Mouse (Mus musculus) lung, postnatal 0 days (tissue): ENCODE measurements around the gene Cpe. TPM values are rescaled to one million over a fixed set of nuclear protein-coding genes. Genes with fewer than 3 reads are reported as not detected.

Experiments used
- ATAC-seq: fragments of 200-750 bp; cut with Nextera tagmentation; 2 replicates; pipeline ENCODE4 v1.8.0; 2017; ENCODE audit warnings: moderate library complexity
- DNase-seq: peaks from one replicate; pipeline ENCODE4 v3.0.0-alpha.2; 2016; ENCODE audit warnings: low spot score
- H3K27ac ChIP-seq: fragments of 300-500 bp; sonication (generic); 2 replicates; pipeline ENCODE4 v1.5.1; 2014; ENCODE audit warnings: antibody characterized with exemption, mild to moderate bottlenecking, low read length, mixed read lengths
- H3K27me3 ChIP-seq: fragments of 300-500 bp; sonication (generic); replicated peaks from 2 replicates; pipeline ENCODE4 v1.6.1; 2014; ENCODE audit warnings: low read length, mixed read lengths; ENCODE audit not compliant: insufficient read depth
- H3K36me3 ChIP-seq: fragments of 300-500 bp; sonication (generic); 2 replicates; pipeline ENCODE4 v1.6.1; 2014; ENCODE audit warnings: low read length, mixed read lengths; ENCODE audit not compliant: insufficient read depth
- H3K4me1 ChIP-seq: fragments of 300-500 bp; sonication (generic); 2 replicates; pipeline ENCODE4 v1.6.1; 2014; ENCODE audit warnings: antibody characterized with exemption, low read depth, low read length, mixed read lengths; ENCODE audit not compliant: insufficient read depth
- H3K4me2 ChIP-seq: fragments of 300-500 bp; sonication (generic); replicated peaks from 2 replicates; pipeline ENCODE4 v1.6.1; 2014; ENCODE audit warnings: low read depth, mild to moderate bottlenecking, low read length, moderate library complexity, mixed read lengths
- H3K4me3 ChIP-seq: fragments of 300-500 bp; sonication (generic); 2 replicates; pipeline ENCODE4 v1.5.1; 2014; ENCODE audit warnings: low read depth, low read length
- H3K9ac ChIP-seq: fragments of 300-500 bp; sonication (generic); replicated peaks from 2 replicates; pipeline ENCODE4 v1.6.1; 2014; ENCODE audit warnings: low read depth, mild to moderate bottlenecking
- H3K9me3 ChIP-seq: fragments of 300-500 bp; sonication (generic); 2 replicates; pipeline ENCODE4 v1.6.1; 2016; ENCODE audit warnings: low read length, mixed read lengths
- CTCF ChIP-seq: IDR thresholded peaks from 2 replicates; pipeline ENCODE4 v1.5.1; 2016; ENCODE audit warnings: antibody characterized with exemption, mild to moderate bottlenecking
- EP300 ChIP-seq: IDR thresholded peaks from 2 replicates; pipeline ENCODE4 v1.6.1; 2016; ENCODE audit warnings: antibody characterized with exemption, mild to moderate bottlenecking, control low read depth
- WGBS: fragments of 180-500 bp; shearing (Covaris S2); extraction: QIAGEN DNeasy Blood & Tissue Kit; methylation state at CpG from one replicate; pipeline ENCODE4 v1.1.7; 2014; 5-methylcytosine and 5-hydroxymethylcytosine counted together
- polyA plus RNA-seq: library from polyadenylated mRNA; unstranded; fragments of >200 nt; fragmentation: Nextera tagmentation; extraction: Ambion mirVana; gene quantifications from 2 replicates; pipeline ENCODE4 v1.2.1, GENCODE M21; 2015

The Cpe gene
- polyA plus RNA-seq, 1 experiment from 2014 or later: 35.3 TPM

GRCm38 (mm10) chr8:64707481-64707880 lies 14.6 kb upstream of the Cpe start:
- Histone ChIP-seq H3K9me3 (no peaks in the 10 kb centered on the region), H3K36me3 (no peaks in the 10 kb centered on the region), H3K27ac (no peak overlapping the region), H3K4me3 (no peak overlapping the region), H3K4me1 (no peaks in the 10 kb centered on the region), H3K9ac (no peak overlapping the region), H3K4me2 (no peak overlapping the region), H3K27me3 (no peaks in the 10 kb centered on the region)
- TF ChIP-seq CTCF (no peak), EP300 (no peak)
- ATAC-seq: no peak
- DNase-seq: no peak

- no peak for TF ChIP-seq EP300
- no peak for TF ChIP-seq CTCF
- H3K36me3 ChIP-seq: no peaks in the 10 kb centered on the region
- H3K27me3 ChIP-seq: no peaks in the 10 kb centered on the region
- H3K27ac ChIP-seq: no peak overlapping the region
- 77% methylated on average over 1 of the region's 1 CpGs for WGBS
- no peak overlapping the region for H3K9ac ChIP-seq
- no peaks in the 10 kb centered on the region for H3K9me3 ChIP-seq
- H3K4me2 ChIP-seq: no peak overlapping the region
- H3K4me3 ChIP-seq: no peak overlapping the region
- ATAC-seq (no peak), DNase-seq (no peak)
- H3K4me1 ChIP-seq: no peaks in the 10 kb centered on the region
Measured at GRCm38 (mm10) chr8:64703191-64703590, 10.3 kb upstream of the Cpe start.

GRCm38 (mm10) chr8:64691591-64692401 lies 1.1 kb downstream of the Cpe start:
- no peaks in the 10 kb centered on the region for H3K36me3 ChIP-seq
- ATAC-seq (no peak), DNase-seq (no peak)
- H3K9me3 ChIP-seq: no peaks in the 10 kb centered on the region
- peak overlapping the region; percentile 36; the same call in 1 of the 2 replicates for H3K4me3 ChIP-seq
- peak overlapping the region; percentile 67; the same call in 1 of the 2 replicates for H3K4me2 ChIP-seq
- 0 out of 2 replicates have a peak, but pooled peaks cover 5% of the 10 kb centered on the region for H3K4me1 ChIP-seq
- no peak overlapping the region for H3K9ac ChIP-seq
- 22% methylated on average over 16 of the region's 16 CpGs for WGBS
- H3K27ac ChIP-seq: no peak overlapping the region
- TF ChIP-seq EP300 (no peak), CTCF (no peak)
- H3K27me3 ChIP-seq: no peaks in the 10 kb centered on the region

- H3K4me1 ChIP-seq: 0 out of 2 replicates have a peak, but pooled peaks cover 5% of the 10 kb centered on the region
- ATAC-seq: no peak
- H3K4me3 ChIP-seq: no peak overlapping the region
- no peaks in the 10 kb centered on the region for H3K9me3 ChIP-seq
- DNase-seq: no peak
- no peaks in the 10 kb centered on the region for H3K36me3 ChIP-seq
- TF ChIP-seq CTCF (no peak), EP300 (no peak)
- no peak overlapping the region for H3K9ac ChIP-seq
- H3K27me3 ChIP-seq: no peaks in the 10 kb centered on the region
- no peak overlapping the region for H3K4me2 ChIP-seq
- 78% methylated on average over 6 of the region's 6 CpGs for WGBS
- no peak overlapping the region for H3K27ac ChIP-seq
Measured at GRCm38 (mm10) chr8:64690845-64691244, 2.0 kb downstream of the Cpe start.

GRCm38 (mm10) chr8:64690306-64690705 lies 2.5 kb downstream of the Cpe start:
- no peak for ATAC-seq
- Histone ChIP-seq H3K4me1 (0 out of 2 replicates have a peak, but pooled peaks cover 5% of the 10 kb centered on the region), H3K4me3 (no peak overlapping the region), H3K27me3 (no peaks in the 10 kb centered on the region), H3K9me3 (no peaks in the 10 kb centered on the region), H3K36me3 (no peaks in the 10 kb centered on the region), H3K9ac (no peak overlapping the region), H3K4me2 (no peak overlapping the region), H3K27ac (no peak overlapping the region)
- TF ChIP-seq CTCF (no peak), EP300 (no peak)
- no peak for DNase-seq
- whole genome bisulfite sequencing: 71% methylated on average over 6 of the region's 6 CpGs

GRCm38 (mm10) chr8:64688741-64689140 lies 4.1 kb downstream of the Cpe start:
- Histone ChIP-seq H3K27ac (no peak overlapping the region), H3K4me3 (no peak overlapping the region), H3K9me3 (no peaks in the 10 kb centered on the region), H3K27me3 (no peaks in the 10 kb centered on the region), H3K4me1 (0 out of 2 replicates have a peak, but pooled peaks cover 5% of the 10 kb centered on the region), H3K9ac (no peak overlapping the region), H3K36me3 (no peaks in the 10 kb centered on the region), H3K4me2 (no peak overlapping the region)
- ATAC-seq: no peak
- DNase-seq: no peak
- 67% methylated on average over 4 of the region's 4 CpGs for WGBS
- TF ChIP-seq CTCF (no peak), EP300 (no peak)
